Mouse (Mus musculus) cerebellum, adult 2 months (tissue): Measurements from ENCODE around the gene Hs1bp3.

Experiments used
- CTCF ChIP-seq: fragments of 200-500 bp; IDR thresholded peaks from 2 replicates; pipeline ENCODE4 v1.5.1; 2011; ENCODE audit warnings: low read depth, mild to moderate bottlenecking, control low read depth, low read length, moderate library complexity, borderline replicate concordance; ENCODE audit not compliant: insufficient read depth
- POLR2A ChIP-seq: fragments of 200-500 bp; IDR thresholded peaks from 2 replicates; pipeline ENCODE4 v1.6.1; 2011; ENCODE audit warnings: low read length, control low read depth, borderline replicate concordance; ENCODE audit not compliant: insufficient read depth

GRCm38 (mm10) chr12:8329236-8329635, 16.0 kb downstream of the Hs1bp3 start:
- TF ChIP-seq POLR2A (no peak), CTCF (no peak)
